Mouse (Mus musculus): ENCODE data around the gene Kcnv2.

DNA sequence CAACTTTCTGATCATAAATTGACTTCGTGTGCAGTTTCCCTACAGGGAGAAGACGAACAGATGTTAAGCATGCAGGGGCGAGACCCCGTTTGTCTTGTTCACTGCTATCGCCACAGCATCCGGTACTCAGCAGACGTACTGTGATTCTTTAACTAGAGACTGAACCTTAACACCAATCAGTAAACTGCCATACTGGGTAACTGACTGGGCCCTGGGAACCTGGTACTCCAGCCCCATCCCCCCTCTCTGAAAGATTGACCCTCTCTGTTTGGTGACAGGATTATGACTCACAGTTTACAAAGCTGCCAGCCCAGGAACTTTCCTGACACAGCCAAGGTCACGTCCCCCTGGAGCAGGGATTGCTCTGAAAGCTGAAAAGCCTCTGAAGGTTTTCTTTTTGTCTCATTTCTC is 42.1 kb downstream of the Kcnv2 start:
- TF ChIP-seq POLR2A (IDR thresholded peaks at IDR 0.05; ENCODE audit: control insufficient read depth, low read depth, low read length) (no peak), CTCF (IDR thresholded peaks at IDR 0.05; ENCODE audit: control insufficient read depth, insufficient read depth, insufficient replicate concordance, low read depth, low read length) (no peak)
